Mouse (Mus musculus) skeletal muscle tissue, adult 2 months (tissue): Measurements from ENCODE around the gene Sos1.

Source experiments
- DNase-seq: peaks from one replicate; pipeline ENCODE4 v3.0.0-alpha.2; 2012; ENCODE audit warnings: low read depth, low spot score

Gene Sos1

DNA sequence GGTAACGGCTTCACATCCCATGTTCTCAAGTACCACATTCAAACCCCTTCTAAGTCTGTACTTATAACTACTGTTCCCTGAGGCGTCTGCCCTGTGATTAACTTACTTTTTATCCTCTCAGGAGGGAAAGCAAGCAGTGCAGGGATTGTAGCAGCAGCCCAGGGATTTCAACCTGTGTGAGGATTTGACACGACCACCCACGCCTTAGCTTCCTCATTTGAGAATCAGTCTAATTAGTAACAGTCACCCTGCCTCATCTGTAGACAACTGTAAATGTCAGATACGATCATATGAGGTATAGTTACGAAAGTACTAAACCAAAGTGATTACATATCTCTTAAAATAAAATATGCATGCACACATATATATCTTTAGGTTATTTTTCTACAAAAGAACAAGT, 15.9 kb upstream of the Sos1 start:
- DNase-seq: no peak

GRCm38 (mm10) chr17:80493891-80494290, 13.6 kb upstream of the Sos1 start:
- no peak for DNase-seq

GRCm38 (mm10) chr17:80492811-80493210, 12.6 kb upstream of the Sos1 start:
- no peak for DNase-seq

- no peak for DNase-seq
These were observed 12.0 kb upstream of the Sos1 start for GRCm38 (mm10) chr17:80492274-80492673.

GRCm38 (mm10) chr17:80490166-80490565, 9.9 kb upstream of the Sos1 start:
- DNase-seq: no peak

- DNase-seq: no peak
These were observed 8.7 kb upstream of the Sos1 start for GRCm38 (mm10) chr17:80488918-80489317.

GRCm38 (mm10) chr17:80485160-80485559, 4.9 kb upstream of the Sos1 start:
- no peak for DNase-seq

DNA sequence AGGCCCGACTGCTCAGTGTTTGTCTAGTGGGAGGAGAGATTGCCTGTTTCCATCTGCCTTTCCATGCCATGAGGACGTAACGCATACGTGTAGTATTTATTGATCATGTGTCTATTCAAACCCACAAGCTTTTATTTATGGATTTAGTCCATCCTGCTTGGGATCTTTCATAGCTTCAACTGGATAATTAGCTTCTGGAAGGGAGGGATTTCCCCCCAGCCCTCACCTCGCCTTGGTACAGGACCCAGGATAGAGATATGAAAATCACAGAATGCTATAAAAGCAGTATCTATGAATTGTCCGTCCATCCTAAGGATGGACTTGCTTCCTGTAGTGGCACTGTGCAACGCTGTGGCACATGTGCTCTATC, 587 bp upstream of the Sos1 start:
- DNase-seq: no peak

GRCm38 (mm10) chr17:80479295-80480030, 790 bp downstream of the Sos1 start:
- DNase-seq: peak; percentile 34

DNA sequence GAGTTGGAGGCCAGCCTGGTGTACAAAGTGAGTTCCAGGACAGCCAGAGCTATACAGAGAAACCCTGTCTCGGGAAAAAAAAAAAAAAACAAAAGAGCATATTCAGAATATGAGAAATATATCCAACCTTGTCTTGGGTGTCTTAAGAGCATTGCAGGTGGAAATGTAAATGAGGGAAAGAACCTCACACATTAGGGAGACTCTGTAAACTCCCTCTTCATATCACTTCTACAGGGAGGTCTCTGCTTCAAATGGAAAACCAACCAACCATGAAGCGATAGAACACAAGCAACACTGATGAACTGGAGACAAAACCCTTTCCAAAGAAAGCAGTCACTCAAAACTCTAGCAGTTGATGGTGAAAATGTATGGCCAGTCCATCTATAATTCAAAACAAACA, 2.6 kb downstream of the Sos1 start:
- DNase-seq: no peak

DNA sequence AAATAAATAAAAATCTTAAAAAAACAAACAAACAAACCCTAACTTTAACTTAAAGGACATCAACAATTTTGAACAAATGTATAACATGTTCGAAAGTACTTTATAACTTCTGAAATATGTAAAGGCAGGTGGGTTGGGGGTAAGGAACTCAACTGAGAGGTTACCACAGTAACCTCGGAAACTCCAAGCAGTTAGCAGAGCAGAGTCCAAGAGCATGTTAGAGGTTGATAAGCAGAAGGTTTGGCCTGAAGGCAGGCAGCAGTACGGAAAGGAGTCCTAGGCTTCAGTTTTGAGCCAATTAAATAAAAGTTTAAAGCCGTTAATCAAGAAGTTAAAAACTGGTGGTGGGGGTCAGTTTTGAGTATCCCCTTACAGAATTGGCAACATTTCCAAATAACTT, 3.8 kb downstream of the Sos1 start:
- no peak for DNase-seq

GRCm38 (mm10) chr17:80471056-80471802, 9.0 kb downstream of the Sos1 start:
- DNase-seq: no peak

GRCm38 (mm10) chr17:80468417-80468894, 11.8 kb downstream of the Sos1 start:
- peak; percentile 27 for DNase-seq

DNA sequence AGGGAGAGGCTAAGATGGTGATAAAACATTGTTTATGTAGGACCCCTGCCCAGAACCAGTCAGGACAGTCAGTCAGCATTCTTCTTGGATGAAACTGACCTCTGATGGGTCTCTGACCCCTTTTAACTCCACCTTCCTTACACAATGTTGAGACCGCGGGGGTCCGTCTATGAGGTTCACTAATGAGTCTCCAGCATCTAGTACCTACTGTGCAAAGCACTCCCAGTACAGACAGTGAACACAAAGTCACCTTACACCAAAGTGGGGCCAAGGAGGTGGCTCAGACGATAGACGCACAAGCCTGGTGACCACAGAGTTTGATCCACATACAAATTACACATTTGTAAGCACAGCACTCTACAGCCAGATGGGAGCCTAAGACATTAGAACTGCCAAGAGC, 20.0 kb downstream of the Sos1 start:
- DNase-seq: no peak

GRCm38 (mm10) chr17:80455648-80456047, 24.6 kb downstream of the Sos1 start:
- DNase-seq: peak; percentile 32

GRCm38 (mm10) chr17:80450426-80451030, 29.7 kb downstream of the Sos1 start:
- DNase-seq: no peak

DNA sequence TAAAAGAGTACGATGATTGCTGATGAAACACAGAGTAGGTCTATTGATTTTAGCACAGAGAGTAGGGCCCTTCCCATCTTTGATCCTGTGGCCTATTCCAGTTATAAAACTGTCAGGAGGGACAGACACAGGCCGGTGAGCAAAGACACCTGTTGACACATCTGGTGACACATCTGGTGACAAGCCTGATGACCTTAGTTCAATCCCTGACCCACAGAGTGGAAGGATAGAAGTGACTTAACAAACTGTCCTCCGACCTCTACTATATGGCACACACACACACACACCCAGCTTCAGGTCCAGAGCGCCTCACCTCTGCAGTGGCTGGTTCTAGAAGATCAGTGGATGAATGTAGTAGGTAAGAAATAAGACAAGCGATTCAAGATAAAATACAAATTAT, 33.8 kb downstream of the Sos1 start:
- DNase-seq: no peak

- no peak for DNase-seq
These were observed 34.8 kb downstream of the Sos1 start for GRCm38 (mm10) chr17:80445433-80445832.

- no peak for DNase-seq
These were observed 44.6 kb downstream of the Sos1 start for GRCm38 (mm10) chr17:80435680-80436079.

- no peak for DNase-seq
These were observed 45.8 kb downstream of the Sos1 start for GRCm38 (mm10) chr17:80434430-80434829.

- no peak for DNase-seq
These were observed 48.3 kb downstream of the Sos1 start for GRCm38 (mm10) chr17:80431997-80432396.

GRCm38 (mm10) chr17:80427966-80428365, 52.3 kb downstream of the Sos1 start:
- peak; percentile 7 for DNase-seq

DNA sequence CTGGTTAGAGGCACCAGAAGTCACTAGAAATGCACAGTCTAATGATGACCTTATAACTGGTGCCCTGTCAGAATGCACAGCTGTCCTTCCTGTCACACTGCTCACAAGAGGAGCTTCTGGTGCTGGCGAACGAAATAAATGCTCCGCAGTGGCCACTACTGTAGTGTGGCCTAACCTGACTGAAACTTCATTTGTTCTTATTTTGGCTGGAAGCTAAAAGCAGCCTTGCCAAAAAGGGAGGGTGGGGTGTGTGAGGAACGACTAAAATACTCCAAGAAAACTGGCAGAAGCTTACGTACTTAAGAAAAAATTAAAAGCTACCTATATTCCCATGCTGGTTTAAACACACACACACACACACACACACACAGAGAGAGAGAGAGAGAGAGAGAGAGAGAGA, 53.4 kb downstream of the Sos1 start:
- peak; percentile 4 for DNase-seq
